Mouse (Mus musculus): Measurements from ENCODE around the gene Grin3b. TPM values are rescaled to one million over a fixed set of nuclear protein-coding genes. Genes with fewer than 3 reads are reported as not detected.

Gene Grin3b
- polyA plus RNA-seq, 1 experiment from 2014 or later = 0.38 TPM

DNA sequence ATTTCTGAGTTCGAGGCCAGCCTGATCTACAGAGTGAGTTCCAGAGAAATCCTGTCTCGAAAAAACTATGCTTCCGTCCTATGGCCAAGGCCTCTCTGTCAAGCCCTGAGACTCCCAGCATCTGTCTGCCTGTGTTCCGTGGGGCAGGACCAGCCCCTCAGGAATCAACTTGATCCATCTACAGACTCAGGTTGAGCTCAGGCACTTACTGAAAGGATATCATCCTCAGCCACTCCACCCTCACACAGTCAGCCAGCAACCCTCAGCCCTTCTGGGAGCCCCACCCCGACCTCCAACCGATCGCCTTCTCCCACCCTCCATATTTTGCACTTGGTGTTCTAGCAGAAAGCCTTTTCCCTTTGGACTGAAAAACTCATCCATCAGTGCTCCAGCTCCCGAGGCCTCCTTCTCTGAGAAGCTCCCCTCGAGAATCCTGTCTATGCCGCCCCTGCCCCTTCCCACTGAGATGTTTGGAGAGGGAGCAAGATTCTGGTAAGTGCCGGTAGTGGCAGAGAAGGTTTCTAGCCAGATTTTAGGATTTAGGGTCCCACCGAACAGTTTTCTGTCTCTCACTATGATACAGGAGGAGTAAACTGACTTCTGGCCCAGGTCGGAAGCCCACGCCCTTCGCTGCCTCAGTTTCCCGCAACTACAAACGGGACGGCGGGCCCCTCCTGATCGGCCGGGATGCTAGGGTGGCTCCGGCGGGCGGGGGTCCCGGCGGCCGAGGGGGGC lies 17.4 kb downstream of the Grin3b start:
- H3K4me3 ChIP-seq (ENCODE audit: low read depth, low read length) = peak overlapping the region; percentile 34
- H3K4me1 ChIP-seq (ENCODE audit: control insufficient read depth, insufficient read depth, low read length) = peaks cover 26% of the 10 kb centered on the region
- peak overlapping the region; percentile 31 for H3K9ac ChIP-seq (ENCODE audit: low read length)
- H3K27me3 ChIP-seq (ENCODE audit: control insufficient read depth, insufficient read depth, low read length) = peaks cover 38% of the 10 kb centered on the region
- no peaks in the 10 kb centered on the region for H3K36me3 ChIP-seq (ENCODE audit: control insufficient read depth, insufficient read depth, low read length)
- peak overlapping the region; percentile 46 for H3K4me2 ChIP-seq
- H3K27ac ChIP-seq (ENCODE audit: low read depth, low read length) = no peak overlapping the region; the same call in 1 of the 2 replicates
- ATAC-seq (ENCODE audit: low FRiP score) (no peak), DNase-seq (ENCODE audit: low spot score, missing footprints) (peak; percentile 91)
- 13% methylated on average over 27 of the region's 27 CpGs for WGBS
- H3K9me3 ChIP-seq (ENCODE audit: control insufficient read depth, low read length) = peaks cover 5% of the 10 kb centered on the region; the same call in 1 of the 2 replicates

DNA sequence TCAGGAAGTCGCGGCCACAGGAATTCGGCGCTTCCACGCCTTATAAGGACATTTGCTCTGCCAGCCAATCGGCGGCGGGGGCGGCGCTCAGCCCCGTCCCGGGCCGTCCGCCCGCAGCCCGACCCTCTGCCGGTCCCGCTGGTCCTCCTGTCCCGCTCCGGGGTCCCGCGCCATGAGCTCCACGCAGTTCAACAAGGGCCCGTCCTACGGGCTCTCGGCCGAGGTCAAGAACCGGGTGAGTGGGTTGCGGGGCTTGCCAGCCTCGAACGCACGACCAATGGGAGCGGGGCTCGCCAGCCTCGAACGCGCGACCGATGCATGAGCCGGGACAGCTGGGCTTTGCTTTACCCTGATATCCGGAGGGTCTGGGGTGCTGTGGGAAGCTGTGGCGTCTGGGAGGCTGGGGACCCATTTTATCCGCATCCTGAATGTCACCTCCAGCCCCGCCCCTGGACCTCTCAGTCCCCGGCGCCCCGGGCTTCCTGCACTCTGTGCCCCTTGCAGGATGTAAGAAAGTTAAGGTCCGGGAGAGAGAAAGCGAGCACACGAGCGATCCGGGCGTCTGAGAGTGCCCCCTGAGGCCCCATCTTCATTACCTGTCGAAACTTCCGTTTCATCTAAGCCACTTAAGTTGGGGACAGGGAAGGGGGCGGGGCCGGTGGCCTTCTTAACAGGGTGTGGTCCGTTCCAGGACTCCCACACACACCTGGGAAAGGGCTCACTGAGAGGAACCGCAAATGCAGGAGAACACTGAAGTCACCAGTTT lies 18.2 kb downstream of the Grin3b start, which contains the start of gene Cnn2:
Gene Cnn2, plus strand, starts transcription at position 79 of the 766 bp plus-strand sequence.
- Histone ChIP-seq H3K4me2 (peak within 1 kb of the TSS; percentile 46), H3K9me3 (ENCODE audit: control insufficient read depth, low read length) (peaks cover 5% of the 10 kb centered on the region; the same call in 1 of the 2 replicates), H3K4me3 (ENCODE audit: low read depth, low read length) (peak within 1 kb of the TSS; percentile 34), H3K9ac (ENCODE audit: low read length) (peak within 1 kb of the TSS; percentile 31), H3K4me1 (ENCODE audit: control insufficient read depth, insufficient read depth, low read length) (peaks cover 18% of the 10 kb centered on the region), H3K36me3 (ENCODE audit: control insufficient read depth, insufficient read depth, low read length) (no peaks in the 10 kb centered on the region), H3K27ac (ENCODE audit: low read depth, low read length) (no peak within 1 kb of the TSS; the same call in 1 of the 2 replicates), H3K27me3 (ENCODE audit: control insufficient read depth, insufficient read depth, low read length) (peaks cover 38% of the 10 kb centered on the region)
- peak; percentile 95 for DNase-seq (ENCODE audit: low spot score, missing footprints)
- ATAC-seq (ENCODE audit: low FRiP score) = no peak
- WGBS = 2% methylated on average over 58 of the region's 59 CpGs

DNA sequence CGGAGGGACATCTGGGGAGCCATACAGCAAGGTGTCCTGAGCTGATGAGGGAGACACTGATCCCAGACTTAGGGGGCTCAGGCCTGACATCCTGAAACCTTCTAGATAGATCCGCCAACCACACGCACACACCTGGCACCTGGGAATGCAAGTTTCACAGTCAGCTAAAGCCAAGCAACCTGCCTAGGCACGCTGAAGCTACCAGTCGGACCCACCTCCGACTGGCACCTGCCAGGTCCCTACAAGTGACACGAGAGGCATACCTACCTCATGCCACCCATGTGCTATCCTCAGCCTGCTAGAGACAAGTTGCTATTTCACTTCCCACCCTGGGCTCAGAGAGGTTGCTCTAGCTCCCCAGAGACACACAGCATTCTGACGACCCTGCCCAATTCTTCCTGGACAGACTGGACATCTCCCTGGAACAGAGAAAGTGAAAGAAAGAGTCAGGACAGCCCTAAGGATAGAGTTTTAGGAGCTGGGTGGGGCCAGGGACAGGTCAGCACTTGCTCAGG lies 18.8 kb downstream of the Grin3b start:
- H3K4me1 ChIP-seq (ENCODE audit: control insufficient read depth, insufficient read depth, low read length) = peaks cover 18% of the 10 kb centered on the region
- no peak overlapping the region for H3K27ac ChIP-seq (ENCODE audit: low read depth, low read length)
- ATAC-seq (ENCODE audit: low FRiP score) (no peak), DNase-seq (ENCODE audit: low spot score, missing footprints) (peak; percentile 88)
- no peaks in the 10 kb centered on the region for H3K36me3 ChIP-seq (ENCODE audit: control insufficient read depth, insufficient read depth, low read length)
- H3K9ac ChIP-seq (ENCODE audit: low read length) = no peak overlapping the region
- peak overlapping the region; percentile 17; the same call in 1 of the 2 replicates for H3K4me2 ChIP-seq
- H3K9me3 ChIP-seq (ENCODE audit: control insufficient read depth, low read length) = peaks cover 5% of the 10 kb centered on the region; the same call in 1 of the 2 replicates
- H3K4me3 ChIP-seq (ENCODE audit: low read depth, low read length) = peak overlapping the region; percentile 34
- H3K27me3 ChIP-seq (ENCODE audit: control insufficient read depth, insufficient read depth, low read length) = peaks cover 38% of the 10 kb centered on the region
- 36% methylated on average over 8 of the region's 8 CpGs for WGBS

DNA sequence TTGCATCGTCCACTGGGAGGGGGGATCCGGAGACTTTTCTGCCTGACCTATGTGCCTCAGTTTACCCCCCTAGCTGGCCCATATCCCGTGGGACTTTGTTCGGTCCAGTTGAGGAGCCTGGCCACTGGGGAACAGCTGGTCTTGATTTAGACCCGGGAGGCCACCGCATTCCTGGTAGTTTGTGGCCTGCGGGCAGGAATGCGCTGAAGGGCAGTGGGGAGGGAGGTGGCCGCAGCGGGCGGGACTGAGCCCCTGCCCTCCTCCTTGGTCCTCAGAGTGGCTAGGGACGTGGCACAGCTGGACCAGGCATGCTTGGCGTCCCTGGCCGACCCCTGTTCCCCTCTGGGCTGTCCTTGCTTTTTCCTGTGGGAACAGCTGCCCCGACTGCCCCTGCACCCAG lies 19.4 kb downstream of the Grin3b start:
- peak overlapping the region; percentile 15; the same call in 1 of the 2 replicates for H3K4me2 ChIP-seq
- H3K4me3 ChIP-seq (ENCODE audit: low read depth, low read length) = no peak overlapping the region
- H3K27me3 ChIP-seq (ENCODE audit: control insufficient read depth, insufficient read depth, low read length) = peaks cover 38% of the 10 kb centered on the region
- peak; percentile 90 for DNase-seq (ENCODE audit: low spot score, missing footprints)
- peaks cover 18% of the 10 kb centered on the region for H3K4me1 ChIP-seq (ENCODE audit: control insufficient read depth, insufficient read depth, low read length)
- no peak for ATAC-seq (ENCODE audit: low FRiP score)
- H3K9me3 ChIP-seq (ENCODE audit: control insufficient read depth, low read length) = peaks cover 5% of the 10 kb centered on the region; the same call in 1 of the 2 replicates
- 7% methylated on average over 15 of the region's 15 CpGs for WGBS
- H3K36me3 ChIP-seq (ENCODE audit: control insufficient read depth, insufficient read depth, low read length) = no peaks in the 10 kb centered on the region
- H3K27ac ChIP-seq (ENCODE audit: low read depth, low read length) = no peak overlapping the region
- H3K9ac ChIP-seq (ENCODE audit: low read length) = no peak overlapping the region

DNA sequence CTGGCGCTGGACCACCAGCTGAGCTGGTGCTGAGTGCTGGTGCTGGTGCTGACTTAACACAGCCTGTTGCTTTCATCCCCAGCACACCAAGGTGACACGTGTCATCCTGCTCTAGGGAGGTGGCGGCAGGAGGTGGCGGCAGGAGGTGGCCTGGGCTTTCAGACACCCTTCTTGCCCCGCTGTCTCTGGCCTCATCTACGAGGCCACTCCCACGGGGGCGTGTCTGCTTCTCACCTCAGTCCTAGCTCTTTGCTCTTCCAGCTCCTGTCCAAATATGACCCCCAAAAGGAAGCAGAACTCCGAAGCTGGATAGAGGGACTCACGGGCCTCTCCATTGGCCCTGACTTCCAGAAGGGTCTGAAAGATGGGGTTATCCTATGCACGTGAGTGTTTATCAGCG lies 20.6 kb downstream of the Grin3b start:
- 52% methylated on average over 12 of the region's 12 CpGs for WGBS
- peaks cover 14% of the 10 kb centered on the region for H3K4me1 ChIP-seq (ENCODE audit: control insufficient read depth, insufficient read depth, low read length)
- peaks cover 5% of the 10 kb centered on the region; the same call in 1 of the 2 replicates for H3K9me3 ChIP-seq (ENCODE audit: control insufficient read depth, low read length)
- H3K4me2 ChIP-seq = no peak overlapping the region
- H3K9ac ChIP-seq (ENCODE audit: low read length) = no peak overlapping the region
- H3K27ac ChIP-seq (ENCODE audit: low read depth, low read length) = no peak overlapping the region
- H3K36me3 ChIP-seq (ENCODE audit: control insufficient read depth, insufficient read depth, low read length) = no peaks in the 10 kb centered on the region
- DNase-seq (ENCODE audit: low spot score, missing footprints) (no peak), ATAC-seq (ENCODE audit: low FRiP score) (no peak)
- H3K4me3 ChIP-seq (ENCODE audit: low read depth, low read length) = no peak overlapping the region
- H3K27me3 ChIP-seq (ENCODE audit: control insufficient read depth, insufficient read depth, low read length) = peaks cover 38% of the 10 kb centered on the region

DNA sequence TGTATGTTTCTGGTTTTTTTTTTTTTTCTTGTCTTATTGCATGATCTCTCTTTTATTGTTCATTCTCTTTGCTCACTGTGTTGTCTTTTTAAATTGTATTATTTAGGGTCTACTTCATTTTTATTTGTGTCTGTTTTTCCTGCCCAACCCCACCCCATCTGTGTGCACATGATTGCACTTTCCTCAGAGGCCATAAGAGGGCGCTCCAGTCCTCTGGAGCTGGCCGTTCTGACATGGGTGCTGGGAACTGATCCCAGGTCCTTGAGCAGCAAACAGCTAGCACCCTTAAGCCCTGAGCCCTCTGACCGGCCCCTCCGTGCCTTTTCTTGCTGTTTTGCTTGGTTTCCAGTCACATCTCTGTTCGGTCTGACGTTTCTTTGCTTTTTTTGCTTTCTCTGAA lies 21.0 kb downstream of the Grin3b start:
- H3K9me3 ChIP-seq (ENCODE audit: control insufficient read depth, low read length) = peaks cover 5% of the 10 kb centered on the region; the same call in 1 of the 2 replicates
- H3K27ac ChIP-seq (ENCODE audit: low read depth, low read length) = no peak overlapping the region
- peaks cover 11% of the 10 kb centered on the region for H3K4me1 ChIP-seq (ENCODE audit: control insufficient read depth, insufficient read depth, low read length)
- H3K4me3 ChIP-seq (ENCODE audit: low read depth, low read length) = no peak overlapping the region
- DNase-seq (ENCODE audit: low spot score, missing footprints) (no peak), ATAC-seq (ENCODE audit: low FRiP score) (no peak)
- 82% methylated on average over 6 of the region's 6 CpGs for whole genome bisulfite sequencing
- no peaks in the 10 kb centered on the region for H3K36me3 ChIP-seq (ENCODE audit: control insufficient read depth, insufficient read depth, low read length)
- no peak overlapping the region for H3K4me2 ChIP-seq
- peaks cover 36% of the 10 kb centered on the region for H3K27me3 ChIP-seq (ENCODE audit: control insufficient read depth, insufficient read depth, low read length)
- no peak overlapping the region for H3K9ac ChIP-seq (ENCODE audit: low read length)

DNA sequence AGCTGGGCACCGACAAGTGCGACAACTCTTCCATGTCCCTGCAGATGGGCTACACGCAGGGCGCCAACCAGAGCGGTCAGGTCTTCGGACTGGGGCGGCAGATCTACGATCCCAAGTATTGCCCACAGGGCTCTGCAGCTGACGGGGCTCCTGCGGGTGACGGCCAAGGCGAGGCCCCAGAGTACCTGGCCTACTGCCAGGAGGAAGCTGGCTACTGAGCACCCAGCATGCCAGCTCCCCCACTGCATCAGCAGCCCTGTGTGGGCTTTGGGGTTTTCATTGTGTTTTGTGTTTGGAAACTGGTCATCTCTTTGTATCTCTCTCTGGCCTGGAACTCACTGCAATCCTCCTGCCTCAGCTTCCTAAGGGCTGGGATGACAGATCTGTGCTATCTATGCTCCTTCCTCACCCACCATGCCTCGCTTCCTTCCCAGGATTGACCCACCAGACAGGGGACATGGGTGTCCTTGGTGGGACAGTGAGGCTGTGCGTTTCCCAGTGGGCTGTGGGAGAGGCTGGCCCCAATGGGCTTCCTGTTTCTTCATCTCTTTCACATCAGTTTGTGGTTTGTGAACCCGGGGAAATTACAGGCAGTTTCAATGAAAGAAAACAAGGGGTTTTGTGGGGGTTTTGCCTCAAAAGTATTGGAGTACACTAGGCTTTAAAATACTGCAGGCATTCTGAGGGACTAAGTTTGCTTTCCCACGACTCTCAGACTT lies 24.0 kb downstream of the Grin3b start:
- Histone ChIP-seq H3K4me2 (no peak overlapping the region), H3K9me3 (ENCODE audit: control insufficient read depth, low read length) (peaks cover 5% of the 10 kb centered on the region; the same call in 1 of the 2 replicates), H3K4me3 (ENCODE audit: low read depth, low read length) (no peak overlapping the region), H3K27ac (ENCODE audit: low read depth, low read length) (no peak overlapping the region), H3K4me1 (ENCODE audit: control insufficient read depth, insufficient read depth, low read length) (peaks cover 16% of the 10 kb centered on the region), H3K9ac (ENCODE audit: low read length) (no peak overlapping the region), H3K36me3 (ENCODE audit: control insufficient read depth, insufficient read depth, low read length) (no peaks in the 10 kb centered on the region), H3K27me3 (ENCODE audit: control insufficient read depth, insufficient read depth, low read length) (peaks cover 12% of the 10 kb centered on the region)
- ATAC-seq (ENCODE audit: low FRiP score) (no peak), DNase-seq (ENCODE audit: low spot score, missing footprints) (no peak)
- 92% methylated on average over 16 of the region's 16 CpGs for WGBS

DNA sequence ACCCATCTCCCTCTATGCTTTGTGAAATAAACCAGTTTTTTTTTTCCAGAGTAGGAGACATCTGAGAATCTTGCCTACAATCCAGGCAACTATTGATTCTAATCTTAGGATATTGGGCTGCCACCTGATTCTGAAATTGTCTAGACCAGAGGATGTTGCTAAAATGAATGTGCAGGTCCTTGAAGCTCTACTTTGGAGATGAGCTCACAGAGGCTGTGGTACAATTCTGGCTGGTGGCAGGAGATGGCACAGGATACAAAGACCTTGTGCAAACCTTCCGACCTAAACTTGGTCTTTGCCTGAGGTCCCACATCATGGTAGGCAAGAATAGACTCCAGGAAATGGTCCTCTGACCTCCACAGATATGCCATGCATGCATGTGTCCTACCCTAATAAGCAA lies 25.1 kb downstream of the Grin3b start:
- 95% methylated on average over 1 of the region's 1 CpGs for WGBS

More for the DNA sequence above, 25.1 kb downstream of the Grin3b start:
- H3K9ac ChIP-seq (ENCODE audit: low read length) = no peak overlapping the region
- H3K36me3 ChIP-seq (ENCODE audit: control insufficient read depth, insufficient read depth, low read length) = no peaks in the 10 kb centered on the region
- ATAC-seq (ENCODE audit: low FRiP score) (no peak), DNase-seq (ENCODE audit: low spot score, missing footprints) (no peak)
- H3K4me1 ChIP-seq (ENCODE audit: control insufficient read depth, insufficient read depth, low read length) = peaks cover 11% of the 10 kb centered on the region
- peaks cover 5% of the 10 kb centered on the region; the same call in 1 of the 2 replicates for H3K9me3 ChIP-seq (ENCODE audit: control insufficient read depth, low read length)
- H3K27ac ChIP-seq (ENCODE audit: low read depth, low read length) = no peak overlapping the region
- H3K27me3 ChIP-seq (ENCODE audit: control insufficient read depth, insufficient read depth, low read length) = peaks cover 5% of the 10 kb centered on the region
- H3K4me3 ChIP-seq (ENCODE audit: low read depth, low read length) = no peak overlapping the region
- H3K4me2 ChIP-seq = no peak overlapping the region
